Mouse (Mus musculus) CH12.LX (cell line): ENCODE measurements at regions not wholly inside any gene's neighbourhood (a gene's known extent, or its start where the extent isn't known, plus 50 kb on each side); places are given as distances from the start of the nearest gene placed in this dataset.

Source experiments
- DNase-seq: peaks from one replicate; pipeline ENCODE4 v3.0.0-alpha.2; 2013; ENCODE audit errors: extremely low read depth
- H3K27ac ChIP-seq: 2 replicates; pipeline ENCODE4 v1.5.1; 2012; ENCODE audit warnings: low read depth, mild to moderate bottlenecking, control low read depth, moderate library complexity; ENCODE audit not compliant: insufficient read depth
- H3K27me3 ChIP-seq: replicated peaks from 2 replicates; pipeline ENCODE3; 2012; ENCODE audit warnings: inconsistent platforms
- H3K36me3 ChIP-seq, 2 experiments: replicated peaks in 1 of 2; 2 replicates each; pipeline versions ENCODE3 to v1.6.1; 2012; ENCODE audit warnings: inconsistent platforms in 1 of 2, low read length in 1 of 2, mild to moderate bottlenecking in 1 of 2, mixed read lengths in 1 of 2, moderate library complexity in 1 of 2; ENCODE audit not compliant: control insufficient read depth in 1 of 2, insufficient read depth in 1 of 2
- H3K4me1 ChIP-seq, 2 experiments: 2 replicates each; pipeline ENCODE4 v1.6.1; 2012; ENCODE audit warnings: inconsistent platforms in 1 of 2, moderate library complexity in 1 of 2; ENCODE audit not compliant: insufficient read depth in 2 of 2, control insufficient read depth in 1 of 2
- H3K4me2 ChIP-seq: 2 replicates; pipeline ENCODE4 v1.6.1; 2012; ENCODE audit warnings: low read depth, mild to moderate bottlenecking, control low read depth; ENCODE audit not compliant: poor library complexity, insufficient read depth, severe bottlenecking
- H3K4me3 ChIP-seq, 3 experiments: fragments of 150-350 bp in 1 of 3; sonication (generic) in 1 of 3; replicated peaks in 1 of 3; 2 replicates each; pipeline versions ENCODE3 to v1.5.1; 2011 to 2012; ENCODE audit warnings: low read depth in 2 of 3, low read length in 2 of 3, mild to moderate bottlenecking in 2 of 3, moderate library complexity in 2 of 3, control low read depth in 1 of 3, improper control_type of control experiment in 1 of 3, inconsistent platforms in 1 of 3, mixed read lengths in 1 of 3; ENCODE audit not compliant: poor library complexity in 1 of 3
- H3K79me2 ChIP-seq: replicated peaks from 2 replicates; pipeline ENCODE4 v1.6.1; 2012; ENCODE audit warnings: mild to moderate bottlenecking, moderate library complexity; ENCODE audit not compliant: control insufficient read depth, poor library complexity, insufficient read depth, severe bottlenecking; ENCODE audit errors: extremely low read depth
- H3K9ac ChIP-seq: 2 replicates; pipeline ENCODE4 v1.6.1; 2012; ENCODE audit warnings: low read depth, mild to moderate bottlenecking, control low read depth, moderate library complexity; ENCODE audit not compliant: insufficient read depth
- H3K9me3 ChIP-seq: replicated peaks from 2 replicates; pipeline ENCODE3; 2012; ENCODE audit warnings: low read length, inconsistent platforms, mixed read lengths
- BHLHE40 ChIP-seq: IDR thresholded peaks from 2 replicates; pipeline ENCODE4 v1.6.1; 2011; ENCODE audit warnings: mild to moderate bottlenecking, low read depth, low read length, improper control_type of control experiment
- CHD2 ChIP-seq: IDR thresholded peaks from 2 replicates; pipeline ENCODE4 v1.6.1; 2011; ENCODE audit warnings: low read length, improper control_type of control experiment
- CTCF ChIP-seq, 2 experiments: IDR thresholded peaks in 1 of 2; conservative IDR thresholded peaks in 1 of 2; 2 replicates each; pipeline ENCODE4 v1.5.1; 2011 to 2012; ENCODE audit warnings: low read depth in 2 of 2, low read length in 2 of 2, improper control_type of control experiment in 1 of 2, inconsistent platforms in 1 of 2, mild to moderate bottlenecking in 1 of 2, moderate library complexity in 1 of 2
- E2F4 ChIP-seq: IDR thresholded peaks from 2 replicates; pipeline ENCODE4 v1.6.1; 2011; ENCODE audit warnings: low read depth, low read length, improper control_type of control experiment; ENCODE audit not compliant: insufficient replicate concordance
- ELF1 ChIP-seq: IDR thresholded peaks from 2 replicates; pipeline ENCODE4 v1.6.1; 2014; ENCODE audit warnings: low read depth, mild to moderate bottlenecking, inconsistent platforms, low read length, improper control_type of control experiment
- GABPA ChIP-seq: IDR thresholded peaks from 2 replicates; pipeline ENCODE4 v1.6.1; 2012; ENCODE audit warnings: low read depth, low read length, improper control_type of control experiment, inconsistent platforms; ENCODE audit not compliant: insufficient replicate concordance
- IRF4 ChIP-seq: IDR thresholded peaks from 2 replicates; pipeline ENCODE4 v1.6.1; 2014; ENCODE audit warnings: low read depth, mild to moderate bottlenecking, inconsistent platforms, low read length, improper control_type of control experiment
- JUND ChIP-seq: conservative IDR thresholded peaks from 2 replicates; pipeline ENCODE4 v1.6.1; 2011; ENCODE audit warnings: low read depth, low read length, improper control_type of control experiment
- MAX ChIP-seq: IDR thresholded peaks from 2 replicates; pipeline ENCODE4 v1.6.1; 2011; ENCODE audit warnings: low read length, improper control_type of control experiment
- MAZ ChIP-seq: IDR thresholded peaks from 2 replicates; pipeline ENCODE4 v1.6.1; 2012; ENCODE audit warnings: low read depth, mild to moderate bottlenecking, inconsistent platforms, low read length, improper control_type of control experiment, moderate library complexity
- MEF2A ChIP-seq: IDR thresholded peaks from 2 replicates; pipeline ENCODE4 v1.6.1; 2014; ENCODE audit warnings: low read depth, mild to moderate bottlenecking, inconsistent platforms, low read length, improper control_type of control experiment, borderline replicate concordance
- MXI1 ChIP-seq: IDR thresholded peaks from 2 replicates; pipeline ENCODE4 v1.6.1; 2011; ENCODE audit warnings: mild to moderate bottlenecking, low read depth, low read length, improper control_type of control experiment
- NELFE ChIP-seq: IDR thresholded peaks from 2 replicates; pipeline ENCODE4 v1.6.1; 2011; ENCODE audit warnings: low read depth, low read length, improper control_type of control experiment
- POLR2AphosphoS2 ChIP-seq: IDR thresholded peaks from 2 replicates; pipeline ENCODE4 v1.6.1; 2011; ENCODE audit warnings: low read depth, low read length, improper control_type of control experiment
- RAD21 ChIP-seq: IDR thresholded peaks from 2 replicates; pipeline ENCODE4 v1.6.1; 2011; ENCODE audit warnings: low read depth, mild to moderate bottlenecking, low read length, improper control_type of control experiment, moderate library complexity
- SIN3A ChIP-seq: IDR thresholded peaks from 2 replicates; pipeline ENCODE4 v1.6.1; 2012; ENCODE audit warnings: low read length, improper control_type of control experiment, inconsistent platforms
- SMC3 ChIP-seq: IDR thresholded peaks from 2 replicates; pipeline ENCODE4 v1.6.1; 2011; ENCODE audit warnings: low read depth, low read length, improper control_type of control experiment
- TBP ChIP-seq: conservative IDR thresholded peaks from 2 replicates; pipeline ENCODE4 v1.6.1; 2011; ENCODE audit warnings: low read depth, low read length, improper control_type of control experiment
- UBTF ChIP-seq: IDR thresholded peaks from 2 replicates; pipeline ENCODE4 v1.6.1; 2012; ENCODE audit warnings: low read depth, mild to moderate bottlenecking, inconsistent platforms, low read length, improper control_type of control experiment, moderate library complexity
- ZC3H11A ChIP-seq: IDR thresholded peaks from 2 replicates; pipeline ENCODE4 v1.6.1; 2012; ENCODE audit warnings: low read depth, mild to moderate bottlenecking, inconsistent platforms, low read length, improper control_type of control experiment
- ZKSCAN1 ChIP-seq: IDR thresholded peaks from 2 replicates; pipeline ENCODE4 v1.6.1; 2012; ENCODE audit warnings: low read depth, inconsistent platforms, low read length, improper control_type of control experiment, borderline replicate concordance
- ZMIZ1 ChIP-seq: IDR thresholded peaks from 2 replicates; pipeline ENCODE4 v1.6.1; 2012; ENCODE audit warnings: low read depth, mild to moderate bottlenecking, inconsistent platforms, low read length, improper control_type of control experiment
- dilution Hi-C: fragments of 300-500 bp; cut with MboI; formaldehyde crosslinking; loops from 2 replicates; pipeline ENCODE4 v1.14.3; 2020; ENCODE audit warnings: low sequenced_read_pairs; ENCODE audit not compliant: extremely low pct_unique_long_range_greater_than_20kb, extremely low pct_ligation_motif_present
- in situ Hi-C: fragments of 300-500 bp; cut with MboI; formaldehyde crosslinking; loops from 3 replicates; pipeline ENCODE4 v1.14.3; 2019; ENCODE audit warnings: low sequenced_read_pairs, low pct_ligation_motif_present, low pct_unique_long_range_greater_than_20kb, mixed read lengths

DNA sequence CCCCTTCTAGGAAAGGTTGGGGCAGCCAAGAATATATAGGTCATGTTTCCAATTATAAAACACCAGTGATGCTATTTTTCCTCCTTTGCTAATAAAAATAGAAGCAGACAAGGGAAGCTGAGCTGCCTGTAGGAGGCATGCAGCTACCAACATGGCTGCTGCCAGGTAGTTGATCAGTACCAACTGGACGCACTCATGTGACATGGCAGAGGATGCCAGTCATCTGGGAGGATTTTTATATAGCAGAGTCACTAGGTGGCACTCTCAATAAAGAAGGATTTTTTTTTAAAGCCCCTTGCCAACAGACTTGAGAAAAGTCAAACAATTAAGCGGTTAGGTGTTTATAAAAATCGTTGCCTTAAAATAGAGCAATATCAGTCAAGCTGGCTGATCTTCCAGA, 273.5 kb downstream of the Mex3b start:
- in situ Hi-C loops = no loop called here
- no peak overlapping the region for H3K9ac ChIP-seq
- no peak overlapping the region for H3K4me2 ChIP-seq
- no peaks in the 10 kb centered on the region for H3K27me3 ChIP-seq
- H3K4me1 ChIP-seq = no peaks in the 10 kb centered on the region
- no peaks in the 10 kb centered on the region for H3K9me3 ChIP-seq
- no peaks in the 10 kb centered on the region for H3K36me3 ChIP-seq
- H3K4me3 ChIP-seq = no peak overlapping the region
- H3K79me2 ChIP-seq = no peaks in the 10 kb centered on the region
- no peak for DNase-seq
- no peak for TF ChIP-seq TBP
- TF ChIP-seq MEF2A = no peak
- TF ChIP-seq POLR2AphosphoS2 = no peak
- TF ChIP-seq SIN3A = no peak
- TF ChIP-seq MXI1 = no peak
- peak; percentile 10; the same call in 1 of the 2 replicates for TF ChIP-seq RAD21
- TF ChIP-seq IRF4 = no peak
- 0 out of 4 replicates have a peak, but pooled peaks of 1 of the 2 experiments have one; percentile 14 for TF ChIP-seq CTCF (conservative IDR thresholded peaks at IDR 0.05 in 1 of 2, IDR thresholded peaks at IDR 0.05 in 1 of 2; ENCODE audit: low read depth in 2 of 2, low read length in 2 of 2)
- no peak for TF ChIP-seq E2F4
- TF ChIP-seq NELFE = no peak
- TF ChIP-seq BHLHE40 = no peak
- TF ChIP-seq SMC3 = peak; percentile 32
- TF ChIP-seq CHD2 = no peak
- TF ChIP-seq, all 38 proteins: peak for 3
- dilution Hi-C loops = no loop called here
- no peak overlapping the region for H3K27ac ChIP-seq

DNA sequence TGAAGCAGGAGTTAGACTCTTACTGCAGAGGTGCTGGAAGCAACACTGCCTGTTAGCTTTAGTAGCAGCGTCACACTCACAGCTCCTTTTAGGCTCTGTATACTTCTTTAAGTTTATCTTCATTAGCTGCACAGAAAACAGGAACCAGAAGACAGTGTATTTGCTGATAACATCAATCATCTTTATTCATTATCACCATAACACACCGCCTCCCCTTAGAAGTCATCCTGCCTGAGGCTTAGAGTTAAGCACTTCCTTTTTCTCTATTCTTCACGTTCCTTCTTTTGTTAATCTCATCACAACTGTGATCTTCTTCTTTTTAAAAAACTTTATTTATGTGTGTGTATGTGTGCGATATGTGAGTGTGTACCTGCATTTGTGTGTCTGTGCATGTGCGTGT, 276.9 kb downstream of the Mex3b start:
- Histone ChIP-seq H3K9me3 (no peaks in the 10 kb centered on the region), H3K4me3 (no peak overlapping the region), H3K4me2 (no peak overlapping the region), H3K4me1 (no peaks in the 10 kb centered on the region), H3K9ac (no peak overlapping the region), H3K27me3 (no peaks in the 10 kb centered on the region), H3K36me3 (no peaks in the 10 kb centered on the region), H3K27ac (no peak overlapping the region), H3K79me2 (no peaks in the 10 kb centered on the region)
- dilution Hi-C loops = no loop called here
- in situ Hi-C loops = no loop called here
- DNase-seq = no peak
- TF ChIP-seq CTCF (conservative IDR thresholded peaks at IDR 0.05 in 1 of 2, IDR thresholded peaks at IDR 0.05 in 1 of 2; ENCODE audit: low read depth in 2 of 2, low read length in 2 of 2) = no peak
- TF ChIP-seq IRF4 = no peak
- no peak for TF ChIP-seq GABPA
- TF ChIP-seq SMC3 = no peak
- TF ChIP-seq ZKSCAN1 = no peak
- no peak for TF ChIP-seq CHD2
- TF ChIP-seq ELF1 = no peak
- no peak for TF ChIP-seq MAZ
- TF ChIP-seq BHLHE40 = no peak
- TF ChIP-seq ZMIZ1 = no peak
- TF ChIP-seq MEF2A = no peak
- no peak for TF ChIP-seq UBTF
- no peak for TF ChIP-seq NELFE
- TF ChIP-seq JUND = no peak
- no peak for TF ChIP-seq POLR2AphosphoS2
- TF ChIP-seq ZC3H11A = no peak
- TF ChIP-seq MAX = no peak
- TF ChIP-seq TBP = no peak
